Mouse (Mus musculus) kidney, adult 18-20 months (tissue): ENCODE data around the gene Myo1e.

Source experiments
- DNase-seq: peaks from one replicate; pipeline ENCODE4 v3.0.0; 2021

The Myo1e gene

DNA sequence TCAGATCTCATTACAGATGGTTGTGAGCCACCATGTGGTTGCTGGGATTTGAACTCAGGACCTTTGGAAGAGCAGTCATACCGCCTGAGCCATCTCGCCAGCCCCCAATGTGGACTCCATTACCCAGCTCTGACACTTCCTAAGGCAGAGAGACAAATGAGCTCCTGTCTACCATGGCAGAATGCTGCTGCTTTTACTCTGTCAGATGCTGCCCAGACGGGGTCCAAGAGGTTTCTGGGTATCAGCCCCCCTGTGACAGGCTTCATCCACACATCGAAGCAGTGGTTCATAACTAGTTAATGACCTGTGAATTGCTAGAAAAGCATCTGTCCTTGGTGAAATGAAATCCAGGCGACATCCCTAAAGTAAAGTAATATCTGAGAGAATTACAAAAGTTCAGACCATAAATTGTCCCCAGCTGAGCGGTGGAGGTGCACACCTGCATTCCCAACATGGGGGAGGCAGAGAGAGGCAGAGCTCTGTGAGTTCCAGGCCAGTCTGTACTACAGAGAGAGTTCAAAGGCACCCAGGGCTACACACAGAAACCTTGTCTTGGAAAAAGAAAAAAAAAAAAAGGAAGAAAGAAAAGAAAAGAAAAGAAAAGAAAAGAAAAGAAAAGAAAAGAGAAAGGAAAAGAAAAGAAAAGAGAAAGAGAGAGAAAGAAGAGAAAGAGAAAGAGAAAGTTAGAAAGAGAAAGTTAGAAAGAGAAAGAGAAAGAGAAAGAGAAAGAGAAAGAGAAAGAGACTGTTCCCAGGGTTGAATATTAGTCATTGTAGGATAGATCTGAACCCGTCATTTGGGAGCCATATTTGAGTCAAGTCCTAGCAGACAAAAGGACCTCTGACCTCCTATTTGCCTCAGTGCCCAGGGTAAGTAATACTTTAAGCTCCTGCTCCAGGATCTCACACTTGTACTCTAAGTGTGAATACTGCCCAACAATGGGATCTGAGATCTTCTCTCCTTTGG, 172.6 kb downstream of the Myo1e start:
- DNase-seq = no peak

DNA sequence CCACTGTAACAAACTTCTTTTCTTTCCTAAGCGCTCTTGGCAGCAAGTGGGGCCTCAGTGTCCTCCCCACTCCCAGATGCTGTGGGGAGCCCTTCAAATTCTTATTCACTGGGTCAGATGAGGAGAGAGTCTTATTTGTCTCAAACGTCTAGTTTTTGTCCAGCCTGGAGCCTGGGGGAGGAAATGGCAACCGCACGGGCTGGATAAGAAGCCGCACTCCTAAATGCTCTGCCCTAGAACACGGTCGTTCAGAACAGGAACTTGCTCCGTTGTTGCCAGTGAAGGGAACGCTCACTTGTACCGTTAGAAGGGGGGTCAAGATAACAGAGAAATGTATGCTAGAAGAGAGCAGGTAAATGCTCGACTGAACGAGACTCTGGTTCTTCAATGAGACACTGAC, 174.9 kb downstream of the Myo1e start:
- DNase-seq = no peak

DNA sequence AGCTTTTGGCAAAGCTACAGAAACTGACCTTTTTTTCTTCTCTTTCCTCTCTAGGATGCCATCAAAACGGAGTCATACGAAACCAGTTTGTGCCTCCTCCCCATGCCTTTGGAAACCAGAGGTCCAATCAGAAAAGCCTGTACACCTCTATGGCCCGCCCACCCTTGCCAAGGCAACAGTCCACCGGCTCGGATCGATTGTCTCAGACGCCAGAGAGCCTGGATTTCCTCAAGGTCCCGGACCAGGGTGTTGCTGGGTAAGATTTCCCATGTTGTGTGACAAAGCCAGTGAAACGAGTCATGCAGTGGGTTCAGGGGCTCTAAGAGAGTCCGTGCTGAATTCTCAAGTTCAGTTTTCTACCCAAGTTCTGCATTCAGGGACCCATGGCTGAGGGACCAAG, 176.6 kb downstream of the Myo1e start:
- no peak for DNase-seq

DNA sequence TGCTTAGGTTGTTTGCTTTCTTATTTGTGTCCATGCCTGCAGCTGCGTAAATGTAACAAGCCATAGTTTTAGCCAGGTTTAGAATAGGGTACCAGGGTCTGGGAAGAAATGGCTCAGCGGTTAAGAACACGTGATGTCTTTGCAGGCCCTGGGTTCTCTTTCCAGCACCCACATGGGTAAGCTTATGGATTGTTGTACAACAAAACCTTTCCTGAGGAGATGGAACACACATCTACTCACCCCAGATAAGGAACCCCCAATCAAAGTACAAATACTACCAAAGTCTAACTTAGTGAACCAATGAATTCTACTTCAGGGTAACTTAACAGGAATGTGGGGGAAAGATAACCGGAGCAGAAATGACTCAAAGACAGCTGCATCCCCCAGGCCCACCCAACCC, 177.3 kb downstream of the Myo1e start:
- no peak for DNase-seq

DNA sequence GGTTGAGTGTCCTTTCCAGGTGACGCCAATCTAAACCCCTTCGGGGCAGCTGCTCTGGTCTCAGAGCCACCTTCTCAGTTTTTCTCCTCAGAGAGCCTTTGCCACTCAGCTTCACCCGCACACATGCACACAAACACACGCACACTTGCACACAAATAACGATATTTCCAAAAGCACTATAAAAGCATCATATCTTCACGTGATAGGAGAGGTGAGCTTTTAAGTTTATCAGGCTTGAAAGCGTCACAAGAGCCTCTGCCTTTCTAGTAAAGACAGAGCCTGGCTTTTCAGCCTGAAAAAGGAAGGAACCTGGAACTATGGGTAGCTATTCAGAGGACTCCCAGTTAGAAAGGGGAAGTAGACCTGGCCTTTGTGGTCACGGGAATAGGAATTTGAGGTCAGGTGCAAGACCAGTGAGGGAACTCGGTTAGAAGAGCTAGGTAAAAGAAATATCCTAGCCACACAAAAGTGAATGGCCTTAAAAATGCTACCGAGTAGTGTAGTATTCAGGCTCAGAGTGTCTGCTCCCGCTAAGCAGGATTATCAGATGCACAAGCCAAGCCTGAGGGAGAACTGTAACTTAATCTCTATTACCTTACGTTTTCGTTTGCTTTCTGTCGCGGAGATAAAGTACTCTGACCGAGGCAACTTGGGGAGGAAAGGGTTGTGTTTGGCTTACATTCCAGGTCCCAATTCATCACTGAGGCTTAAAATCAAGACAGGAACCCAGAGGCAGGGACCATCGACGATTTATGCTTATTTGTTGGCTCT, 178.0 kb downstream of the Myo1e start:
- no peak for DNase-seq

DNA sequence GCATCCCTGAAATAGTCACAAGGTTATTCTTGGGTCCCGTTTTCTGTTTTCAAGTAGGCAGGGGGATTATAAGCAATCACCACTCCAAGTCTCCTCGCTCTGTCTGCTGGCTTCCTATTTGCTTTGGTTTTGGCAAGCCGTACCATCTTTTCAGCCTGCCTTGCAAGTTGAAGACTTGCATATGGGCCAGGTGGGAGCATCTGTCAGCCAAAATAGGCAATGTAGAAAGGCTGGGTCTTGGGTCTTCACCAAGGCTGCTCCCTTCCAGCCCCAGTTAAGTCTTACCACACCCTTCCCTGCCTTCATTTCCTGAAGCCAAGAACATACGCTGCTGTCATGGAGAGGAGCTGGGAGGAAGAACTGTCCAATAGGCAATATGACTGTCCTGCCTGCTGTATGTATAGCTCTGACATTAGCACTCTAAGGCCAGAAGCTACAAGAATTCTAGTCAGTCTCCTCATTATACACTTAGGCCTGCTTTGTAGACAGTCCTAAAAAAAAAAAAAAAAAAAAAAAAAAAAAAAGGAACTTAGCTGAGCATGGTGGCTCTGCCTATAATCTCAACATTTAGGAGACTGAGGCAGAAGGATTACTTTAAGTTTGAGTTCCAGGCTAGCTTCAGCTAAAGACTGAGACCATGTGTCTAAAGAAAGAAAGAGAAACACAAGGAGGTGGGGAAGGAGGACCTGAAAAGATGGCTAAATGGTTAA, 180.4 kb downstream of the Myo1e start:
- no peak for DNase-seq

DNA sequence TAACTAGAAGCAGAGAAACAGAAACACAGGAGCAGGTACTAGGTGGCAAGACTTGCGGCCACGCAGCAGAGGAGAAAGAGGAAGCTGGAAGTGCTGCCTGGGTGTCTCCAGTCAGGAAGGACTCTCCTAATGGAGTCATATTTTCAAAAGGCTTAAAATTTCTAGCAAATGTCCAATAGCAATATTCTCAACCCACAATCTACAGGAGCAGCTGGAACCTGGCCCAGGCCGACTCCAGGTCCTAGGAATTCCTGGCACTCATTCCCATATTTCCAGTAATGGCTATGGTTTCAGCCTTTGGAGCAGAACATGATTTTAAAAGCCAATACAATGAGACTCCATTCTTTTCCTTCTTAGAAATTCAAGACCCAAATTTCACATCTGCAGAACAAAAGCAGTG, 182.4 kb downstream of the Myo1e start:
- no peak for DNase-seq

DNA sequence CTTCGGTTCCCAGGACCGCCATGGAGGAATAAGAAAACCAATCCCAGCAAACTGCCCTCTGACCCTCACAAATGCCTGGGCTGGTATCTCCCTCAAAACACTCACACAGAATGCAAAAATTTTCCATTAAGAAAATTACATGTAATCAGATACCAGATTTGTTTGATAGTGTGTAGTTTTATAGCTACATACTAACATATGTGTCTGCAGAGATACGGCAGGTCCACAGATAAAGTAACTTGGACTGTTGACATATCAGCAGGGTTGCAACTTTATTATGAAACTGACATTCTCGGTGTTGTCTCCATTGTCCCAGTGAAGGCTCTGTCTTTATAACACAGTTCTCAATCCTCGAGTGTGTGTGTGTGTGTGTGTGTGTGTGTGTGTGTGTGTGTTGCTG, 183.9 kb downstream of the Myo1e start:
- DNase-seq = no peak

DNA sequence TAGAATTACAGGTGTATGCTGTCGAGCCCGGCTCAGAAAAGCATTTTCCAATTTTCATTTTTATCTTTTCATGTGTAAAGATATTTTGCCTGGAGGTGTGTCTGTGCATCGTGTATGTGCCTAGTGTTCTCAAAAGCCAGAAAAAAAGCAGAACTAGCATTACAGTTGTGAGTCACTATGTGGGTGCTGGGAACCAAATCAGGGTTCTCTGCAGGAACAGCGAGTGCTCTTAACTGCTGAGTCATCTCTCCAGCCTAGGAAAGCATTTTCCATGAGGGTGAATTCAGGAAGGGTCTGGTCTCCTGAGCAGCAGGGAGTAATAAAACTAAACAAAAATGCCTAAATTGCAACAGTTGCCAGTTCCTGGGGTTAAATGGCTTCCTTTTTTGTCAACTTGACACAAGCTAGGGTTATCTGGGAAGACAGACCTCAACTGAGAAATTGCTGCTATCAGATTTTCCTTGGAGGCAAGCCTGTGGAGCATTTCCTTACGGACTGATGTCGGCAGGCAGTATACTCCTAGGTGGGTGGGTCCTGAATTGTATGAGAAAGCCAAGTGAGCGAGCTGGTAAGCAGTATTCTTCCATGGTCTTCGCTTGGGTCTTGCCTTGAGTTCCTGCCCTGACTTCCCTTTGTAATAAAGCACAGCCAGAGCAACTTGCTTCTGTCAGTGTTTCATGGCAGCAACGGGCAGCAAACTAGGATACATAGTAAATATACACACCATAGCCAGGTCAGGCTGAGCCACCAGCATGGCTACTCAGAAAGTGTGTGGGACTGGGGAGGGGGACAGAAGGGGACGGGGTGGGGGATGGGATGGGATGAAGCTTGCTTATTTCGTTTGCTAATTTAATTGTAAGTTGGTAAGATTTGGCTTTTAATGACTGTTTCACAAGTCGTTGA, 184.8 kb downstream of the Myo1e start:
- no peak for DNase-seq

DNA sequence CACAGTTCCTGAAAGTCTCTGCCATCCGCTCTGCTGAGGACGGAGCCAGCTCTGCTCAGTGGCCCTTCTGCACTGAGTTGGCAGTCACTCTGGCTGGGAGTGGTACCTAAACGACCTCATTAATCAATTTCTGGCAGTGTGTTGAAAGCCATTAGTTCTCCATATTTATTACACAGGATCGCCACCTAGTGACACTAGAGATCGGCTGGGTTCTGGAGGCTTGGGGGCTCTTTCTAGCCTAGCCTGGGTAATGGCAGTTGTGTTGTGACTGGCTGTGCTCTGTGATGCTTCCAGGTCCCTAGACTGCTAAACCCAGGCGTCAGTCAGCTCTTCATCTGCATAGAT, 185.4 kb downstream of the Myo1e start:
- DNase-seq = peak; percentile 17

DNA sequence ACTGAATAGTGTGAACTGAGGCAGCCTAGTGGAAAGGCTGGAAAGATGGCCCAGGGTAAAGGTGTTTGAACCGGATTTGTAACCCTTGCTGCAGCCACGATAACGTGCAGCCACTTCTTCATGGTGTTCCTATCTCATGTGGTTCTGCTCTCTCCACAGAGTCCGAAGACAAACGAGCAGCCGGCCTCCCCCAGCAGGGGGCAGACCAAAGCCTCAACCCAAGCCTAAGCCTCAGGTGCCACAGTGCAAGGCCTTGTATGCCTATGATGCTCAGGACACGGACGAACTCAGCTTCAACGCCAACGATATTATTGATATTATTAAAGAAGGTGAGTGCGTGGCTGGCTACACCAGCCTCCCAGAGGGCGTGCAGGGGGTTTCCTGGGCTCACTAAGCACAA, 188.5 kb downstream of the Myo1e start:
- peak; percentile 36 for DNase-seq

DNA sequence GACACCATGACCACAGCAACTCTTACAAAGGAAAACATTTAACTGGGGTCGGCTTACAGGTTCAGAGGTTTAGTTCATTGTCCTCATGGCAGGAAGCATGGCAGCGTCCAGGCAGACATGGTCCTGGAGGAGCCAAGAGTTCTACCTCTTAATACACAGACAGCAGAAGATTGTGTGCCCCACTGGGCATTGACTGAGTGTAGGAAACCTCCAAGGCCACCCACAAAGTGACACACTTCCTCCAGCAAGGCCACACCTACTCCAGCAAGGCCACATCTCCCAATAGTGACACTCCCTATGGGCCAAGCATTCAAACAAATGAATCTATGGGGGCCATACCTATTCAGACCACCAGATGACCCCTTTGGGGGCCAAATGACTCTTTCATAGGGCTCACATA, 188.9 kb downstream of the Myo1e start:
- DNase-seq = no peak

DNA sequence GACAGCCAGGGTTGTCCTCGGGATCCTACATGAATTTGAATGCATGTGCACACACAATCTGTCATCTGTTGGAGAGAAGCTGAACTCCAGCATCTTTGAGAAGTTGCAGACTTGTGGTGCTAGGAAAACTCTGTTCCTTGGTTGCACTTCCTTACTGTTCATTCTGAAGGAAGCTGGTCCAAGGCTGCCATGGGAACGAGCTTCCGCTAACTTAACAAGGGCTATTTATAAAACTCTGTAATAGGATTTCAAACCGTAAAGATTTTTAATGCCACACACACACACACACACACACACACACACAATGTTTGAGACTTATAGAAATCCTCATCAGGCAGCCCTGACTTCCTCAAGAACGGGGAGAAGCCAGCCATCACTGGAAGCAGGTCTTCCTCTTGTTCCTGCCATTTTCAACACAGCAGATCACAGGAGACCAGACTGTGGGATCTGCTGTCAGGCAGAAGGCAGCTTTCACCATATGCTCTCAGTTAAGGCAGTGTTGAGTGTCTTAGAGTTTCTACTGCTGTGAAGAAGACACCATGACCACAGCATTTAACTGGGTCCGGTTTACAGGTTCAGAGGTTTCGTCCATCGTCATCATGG, 194.9 kb downstream of the Myo1e start:
- DNase-seq = no peak

DNA sequence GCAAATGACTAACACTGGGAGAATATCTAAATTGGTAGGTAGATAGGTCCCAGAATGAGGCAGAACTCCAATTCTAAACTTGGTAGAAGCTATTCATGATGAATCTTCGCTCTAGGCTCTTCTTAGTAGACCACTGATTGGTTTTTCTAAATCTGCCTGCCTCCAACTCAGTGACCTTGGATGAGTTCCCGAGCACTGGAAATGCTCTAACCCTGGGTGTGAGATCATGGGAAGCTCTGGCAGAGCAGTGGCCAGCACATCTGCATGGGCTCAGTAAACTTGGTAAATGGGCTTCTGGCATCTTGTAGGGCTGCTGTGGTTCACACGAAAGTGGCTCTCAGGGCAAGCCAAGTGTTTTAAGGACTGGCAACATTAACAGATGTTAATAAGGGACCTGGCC, 199.4 kb downstream of the Myo1e start:
- DNase-seq = no peak

DNA sequence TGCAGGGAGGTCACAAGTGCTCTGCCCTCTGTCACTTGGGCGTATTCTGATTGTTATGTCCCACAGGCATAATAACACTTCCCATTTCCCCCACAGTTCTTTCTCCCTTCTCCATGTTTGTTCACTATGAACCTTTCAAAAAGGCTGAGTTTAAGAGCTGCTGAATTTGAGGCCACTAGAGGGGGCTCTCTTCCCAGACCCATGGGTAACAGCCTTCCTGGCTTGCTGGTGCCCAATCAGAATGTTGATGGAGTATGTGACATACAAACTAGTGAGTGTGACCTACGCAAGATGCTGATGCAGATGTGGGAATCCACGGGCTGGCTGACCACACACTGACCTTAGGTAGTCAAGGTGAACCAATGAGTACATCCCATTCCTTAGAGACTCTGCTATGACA, 201.6 kb downstream of the Myo1e start:
- DNase-seq = peak; percentile 31

DNA sequence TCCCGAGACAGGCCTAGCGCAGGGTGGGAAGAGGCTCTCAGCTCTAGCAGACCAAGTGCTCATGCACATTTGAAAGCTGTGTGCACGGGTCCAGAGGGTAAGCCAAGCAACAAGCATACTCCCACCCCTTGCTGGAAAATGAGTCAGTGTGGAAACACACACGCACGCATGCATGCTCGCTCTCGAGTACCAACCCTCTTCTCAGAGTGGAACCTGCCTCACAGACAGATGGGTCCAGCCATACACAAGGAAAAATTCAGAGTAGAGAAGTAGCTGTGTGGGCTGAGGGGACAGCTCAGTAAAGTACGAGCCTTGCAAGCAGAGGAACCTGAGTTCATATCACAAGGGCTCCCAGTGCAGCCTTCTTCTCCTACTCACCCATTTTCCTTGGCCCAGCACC, 202.6 kb downstream of the Myo1e start:
- no peak for DNase-seq

DNA sequence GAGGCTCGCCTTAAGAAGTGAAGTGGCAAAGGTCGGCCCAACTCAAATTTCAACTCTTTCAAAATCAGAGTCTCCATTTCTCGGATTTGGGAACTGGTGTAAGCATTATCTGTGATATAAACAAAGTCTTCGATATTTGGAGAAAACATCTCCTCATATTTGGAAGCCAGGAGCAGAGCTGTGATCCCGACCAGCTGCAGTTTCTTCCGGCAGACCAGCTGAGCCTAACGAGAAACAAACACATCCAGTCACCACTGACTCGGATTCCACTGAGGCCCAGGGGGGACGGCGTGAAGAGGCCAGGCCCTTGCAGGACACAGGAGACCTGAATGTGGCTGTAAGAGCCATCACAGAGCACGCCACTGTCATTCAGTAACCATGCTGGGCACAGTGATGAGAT, 203.5 kb downstream of the Myo1e start:
- DNase-seq = no peak

DNA sequence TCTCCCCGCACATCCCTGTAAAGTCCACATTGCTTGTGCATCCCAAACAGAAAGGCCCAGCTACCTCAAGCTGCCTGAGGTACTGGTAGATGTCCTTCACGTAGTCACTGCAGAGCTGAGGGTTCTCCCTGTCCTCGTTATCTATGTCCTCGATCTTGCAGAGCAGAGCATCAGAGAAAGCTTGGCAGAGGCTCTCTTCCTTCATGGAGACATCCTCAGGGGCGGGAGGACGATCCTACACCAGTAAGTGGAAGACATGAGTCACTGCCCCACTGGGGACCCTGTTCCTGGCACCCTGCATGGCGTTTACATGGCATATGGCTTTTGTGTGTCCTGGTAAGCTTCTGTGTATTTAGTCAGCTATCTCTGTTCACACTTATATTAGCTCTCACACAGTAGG, 205.9 kb downstream of the Myo1e start:
- DNase-seq = no peak

DNA sequence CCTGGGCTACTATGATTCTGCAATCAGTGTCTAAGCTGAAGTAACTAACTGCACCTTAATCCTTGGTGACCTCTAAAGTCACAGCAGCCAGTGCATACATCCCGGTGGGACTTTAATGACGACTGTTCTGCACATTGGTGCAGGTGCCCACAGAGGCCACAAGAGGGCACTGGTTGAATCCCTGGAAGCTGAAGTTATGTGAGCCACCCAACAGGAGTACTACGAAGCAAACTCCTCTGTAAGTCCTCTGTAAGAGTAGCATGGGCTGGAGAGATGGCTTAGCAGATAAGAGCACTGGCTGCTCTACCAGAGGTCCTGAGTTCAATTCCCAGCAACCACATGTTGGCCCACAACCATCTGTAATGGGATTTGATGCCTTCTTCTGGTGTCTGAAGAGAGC, 209.3 kb downstream of the Myo1e start:
- no peak for DNase-seq

DNA sequence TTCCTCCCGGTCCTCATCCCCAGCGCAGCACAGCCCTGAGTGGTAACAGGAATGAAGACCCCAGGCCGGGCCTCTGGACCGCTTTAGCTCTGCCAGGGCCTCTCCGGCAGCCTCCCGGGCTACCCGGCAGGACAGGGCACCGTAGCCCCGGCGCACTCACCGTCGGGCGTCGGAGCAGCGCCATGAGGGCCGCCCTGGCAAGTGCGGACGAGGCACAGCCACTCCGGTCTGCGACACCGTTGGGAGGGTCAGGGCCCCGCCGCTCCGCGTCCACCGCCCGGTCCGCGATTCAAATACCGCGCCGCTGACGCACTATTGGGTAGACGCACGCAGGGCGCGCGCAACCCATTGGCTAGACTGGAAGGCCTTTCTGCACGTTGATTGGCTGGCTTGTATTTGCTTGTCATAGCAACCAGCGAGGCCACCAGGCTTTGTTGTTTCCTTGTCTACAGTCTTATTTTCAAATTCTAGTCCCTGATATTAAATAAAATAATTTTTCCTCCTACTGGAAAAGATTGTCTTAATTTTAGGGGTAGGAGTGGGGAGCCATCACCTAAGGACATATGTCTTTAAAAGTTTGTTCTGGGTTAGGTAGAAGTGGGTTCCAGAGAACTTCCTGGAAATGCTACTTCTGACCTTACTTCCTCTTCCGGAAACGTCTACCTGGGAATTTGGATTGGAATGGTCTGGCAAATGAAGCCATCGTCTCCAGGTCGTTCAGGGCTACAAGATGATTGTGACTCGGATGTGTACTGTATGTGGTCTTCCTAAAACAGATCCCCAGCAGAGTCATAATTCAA, 214.3 kb downstream of the Myo1e start, which contains the start of gene Ccnb2:
Gene Ccnb2, minus strand, starts transcription at position 291 of the 800 bp plus-strand sequence.
- peak; percentile 80 for DNase-seq

DNA sequence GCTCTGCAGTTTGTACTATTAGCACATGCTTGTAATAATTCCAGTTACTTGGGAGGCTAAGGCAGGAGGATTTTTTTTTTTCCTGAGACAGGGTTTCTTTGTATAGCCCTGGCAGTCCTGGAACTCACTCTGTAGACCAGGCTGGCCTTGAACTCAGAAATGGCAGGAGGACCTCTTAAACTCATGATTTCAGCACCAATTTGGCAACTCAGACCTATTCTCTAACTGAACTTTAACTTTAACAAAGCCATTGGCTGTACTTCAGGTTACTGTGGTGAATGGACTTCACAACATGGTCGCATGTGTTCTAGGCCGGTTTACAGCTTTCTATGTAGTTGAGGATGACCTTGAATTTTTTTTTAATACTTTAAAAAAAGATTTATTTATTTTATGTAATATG, 215.5 kb downstream of the Myo1e start:
- DNase-seq = no peak
